Mouse (Mus musculus) c-Kit-positive CD71-positive TER-119-negative erythroid progenitor cells, embryonic 14.5 days (primary cell): Measurements from ENCODE around the gene Lrrk1.

Source experiments
- DNase-seq: peaks from one replicate; pipeline ENCODE4 v3.0.0-alpha.2; 2013; ENCODE audit warnings: low read depth

Lrrk1 gene

GRCm38 (mm10) chr7:66387813-66388521, at the start of gene Lrrk1:
Gene Lrrk1 (minus strand): TSS chr7:66388350.
- peak; percentile 42 for DNase-seq

- peak; percentile 17 for DNase-seq
Measured at GRCm38 (mm10) chr7:66434453-66434935, 46.3 kb upstream of the Lrrk1 start.

DNA sequence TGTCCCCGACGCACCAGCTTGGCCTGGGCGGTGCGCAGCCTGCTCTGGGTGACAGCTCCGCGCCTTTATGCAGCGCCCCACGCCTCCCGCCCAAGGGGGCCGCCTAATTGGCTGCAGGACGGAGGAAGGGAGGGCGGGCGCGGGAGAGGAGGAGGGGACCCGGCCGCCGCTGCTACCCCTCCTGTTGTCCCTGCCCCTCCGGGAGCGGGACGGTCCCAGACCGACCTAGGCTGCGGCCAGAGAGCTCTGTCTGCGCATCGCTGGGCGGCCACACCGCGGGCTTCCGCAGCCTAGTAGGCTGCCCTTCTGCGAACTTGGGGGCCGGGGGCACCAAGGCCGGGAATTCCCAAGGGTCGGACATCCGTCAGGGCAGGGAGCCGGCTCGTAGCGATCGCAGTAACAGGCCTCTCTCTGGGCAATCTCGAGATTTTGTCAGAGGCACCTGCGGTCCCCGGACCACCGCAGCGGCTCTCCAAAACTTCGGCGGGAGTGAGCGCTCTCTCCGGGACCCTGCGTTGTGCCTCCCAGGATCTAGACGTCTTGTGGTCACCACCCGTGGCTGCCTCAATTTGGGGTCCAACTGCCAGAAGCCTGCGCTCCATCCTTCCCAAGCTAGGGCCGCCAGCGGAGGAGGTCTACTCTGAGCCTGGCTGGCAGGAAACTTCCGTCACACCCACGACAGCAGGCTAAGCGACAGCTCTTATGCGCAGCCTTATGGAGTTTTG, 39.4 kb upstream of the Lrrk1 start, which contains the start of gene Aldh1a3:
Aldh1a3 (minus strand) TSS at position 81 of the 725 bp plus-strand sequence.
- no peak for DNase-seq

GRCm38 (mm10) chr7:66427053-66427436, 38.9 kb upstream of the Lrrk1 start:
- no peak for DNase-seq

- DNase-seq, result no peak
Measured at GRCm38 (mm10) chr7:66421903-66422302, 33.8 kb upstream of the Lrrk1 start.

DNA sequence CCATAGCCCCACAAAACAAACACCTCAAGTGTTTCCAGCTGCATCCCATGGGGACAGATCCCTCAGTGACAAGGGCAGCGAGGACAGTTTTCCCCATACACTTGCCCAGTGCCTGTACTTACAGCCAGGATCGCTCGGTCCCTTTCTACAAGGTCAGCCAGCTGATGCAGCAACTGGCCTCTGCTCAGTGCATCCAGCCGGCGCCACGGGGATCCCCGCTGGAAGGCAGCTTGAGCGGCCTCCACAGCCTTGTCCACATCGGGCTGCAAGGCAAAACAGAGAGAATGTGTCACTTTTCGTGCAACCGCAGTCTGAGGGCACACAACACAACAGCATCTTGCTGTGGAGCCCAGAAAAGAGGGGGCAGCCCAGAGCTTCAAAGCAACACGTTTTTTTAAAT, 30.8 kb upstream of the Lrrk1 start:
- DNase-seq, result no peak

- DNase-seq, result no peak
Measured at GRCm38 (mm10) chr7:66416829-66417228, 28.7 kb upstream of the Lrrk1 start.

- no peak for DNase-seq
Measured at GRCm38 (mm10) chr7:66413093-66413492, 24.9 kb upstream of the Lrrk1 start.

GRCm38 (mm10) chr7:66409433-66409832, 21.3 kb upstream of the Lrrk1 start:
- DNase-seq, result no peak

DNA sequence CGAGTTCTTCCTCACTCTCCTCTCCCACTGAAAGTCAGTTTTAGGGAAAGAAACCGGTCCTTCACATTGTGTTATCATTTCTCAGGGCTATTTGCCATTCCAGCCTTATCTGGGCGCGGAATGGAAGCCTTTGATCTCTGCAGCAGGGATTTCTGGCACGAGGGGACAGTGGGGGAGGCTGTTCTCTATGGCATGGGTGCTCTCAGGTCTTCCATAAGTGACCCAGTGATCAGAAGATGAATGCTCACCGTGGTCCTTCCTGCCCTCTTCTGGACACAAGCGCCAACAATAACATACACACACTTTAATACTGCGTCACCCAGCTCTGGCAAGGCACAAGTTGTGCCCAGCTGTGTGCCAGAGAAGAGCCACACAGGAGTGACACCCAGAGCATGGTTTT, 18.8 kb upstream of the Lrrk1 start:
- no peak for DNase-seq

GRCm38 (mm10) chr7:66405951-66406721, 18.0 kb upstream of the Lrrk1 start:
- no peak for DNase-seq

- DNase-seq, result no peak
Measured at GRCm38 (mm10) chr7:66405541-66405940, 17.4 kb upstream of the Lrrk1 start.

DNA sequence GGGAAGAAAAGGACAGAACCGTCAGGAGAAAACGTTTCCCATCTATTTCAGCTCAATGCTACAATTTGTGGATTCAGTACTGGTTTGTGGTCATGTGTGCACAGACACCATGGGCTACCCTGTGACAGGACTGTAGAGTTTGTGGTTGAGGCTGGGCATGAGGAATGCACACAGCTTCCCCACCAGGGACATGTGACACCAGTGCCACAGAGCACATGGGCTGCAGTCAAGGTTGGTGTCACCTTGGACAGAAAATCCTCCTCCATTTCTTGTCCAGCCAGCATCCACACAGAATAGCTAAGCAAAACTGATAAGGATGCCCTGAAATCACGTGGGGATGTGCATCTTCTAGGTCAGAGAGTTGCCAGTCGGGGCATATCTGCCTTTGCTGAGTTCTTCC, 16.7 kb upstream of the Lrrk1 start:
- DNase-seq, result no peak

GRCm38 (mm10) chr7:66404141-66404540, 16.0 kb upstream of the Lrrk1 start:
- no peak for DNase-seq

- DNase-seq, result no peak
Measured at GRCm38 (mm10) chr7:66402876-66403275, 14.7 kb upstream of the Lrrk1 start.

DNA sequence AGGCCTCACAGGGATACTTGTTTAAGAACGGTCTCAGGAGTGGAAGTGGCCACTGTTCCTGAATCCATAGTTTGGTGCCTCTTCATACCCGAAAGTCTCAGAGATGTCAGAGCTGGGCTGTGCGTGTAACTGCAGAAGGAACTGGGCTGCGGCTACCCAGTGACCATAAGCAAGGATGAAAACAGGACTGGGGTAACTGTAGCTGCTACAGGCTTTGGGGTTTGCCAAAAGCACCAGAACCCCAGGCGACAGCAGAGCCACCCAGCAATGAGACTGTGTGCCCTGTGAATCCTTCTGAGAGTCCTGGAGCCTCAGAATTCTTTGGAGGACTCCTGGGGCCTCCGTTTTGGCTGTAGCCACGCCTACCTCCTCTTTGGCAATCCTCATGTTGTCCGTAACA, 13.5 kb upstream of the Lrrk1 start:
- no peak for DNase-seq

GRCm38 (mm10) chr7:66397288-66397687, 9.1 kb upstream of the Lrrk1 start:
- no peak for DNase-seq

- DNase-seq, result peak; percentile 66
Measured at GRCm38 (mm10) chr7:66388621-66389532, 727 bp upstream of the Lrrk1 start.

GRCm38 (mm10) chr7:66387419-66387812, 734 bp downstream of the Lrrk1 start:
- DNase-seq, result no peak

DNA sequence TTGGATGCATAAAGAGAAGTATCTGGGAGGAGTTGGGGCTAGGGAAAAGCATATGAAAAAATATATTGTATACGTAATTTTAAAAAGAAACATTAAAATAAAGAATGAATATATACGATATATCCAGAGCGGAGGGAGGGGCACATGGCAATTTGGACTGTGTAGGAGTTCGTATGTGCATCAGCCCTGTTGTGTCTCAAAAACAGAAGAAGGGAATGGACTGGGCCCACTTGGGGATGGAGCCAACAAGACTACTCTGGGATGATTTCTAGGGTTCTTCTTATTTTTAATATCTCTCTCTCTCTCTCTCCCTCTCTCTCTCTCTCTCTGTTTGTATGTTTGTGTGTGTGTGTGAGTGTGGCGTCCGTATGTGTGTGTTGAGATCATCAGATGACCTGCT, 1.7 kb downstream of the Lrrk1 start:
- DNase-seq, result no peak

DNA sequence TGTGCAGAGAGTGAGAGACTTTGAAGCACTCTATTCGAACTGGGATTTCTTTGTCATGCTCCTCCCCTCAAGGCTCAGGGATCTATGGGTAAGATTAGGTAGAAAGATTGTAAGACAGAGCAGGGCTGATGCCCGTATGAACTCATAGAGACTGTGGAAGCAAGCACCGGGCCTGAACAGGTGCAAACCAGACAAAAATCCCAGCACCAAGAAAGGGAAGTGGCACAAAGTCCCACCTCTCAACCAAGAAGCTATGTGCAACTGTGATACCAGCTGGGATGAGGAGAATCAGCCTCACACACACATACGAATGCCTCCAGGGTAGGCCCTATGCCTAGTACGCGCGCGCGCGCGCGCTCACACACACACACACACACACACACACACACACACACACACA, 2.3 kb downstream of the Lrrk1 start:
- DNase-seq, result no peak

- no peak for DNase-seq
Measured at GRCm38 (mm10) chr7:66384891-66385290, 3.3 kb downstream of the Lrrk1 start.
